Mouse (Mus musculus): ENCODE data around the gene Padi1. TPM values are rescaled to one million over a fixed set of nuclear protein-coding genes. Genes with fewer than 3 reads are reported as not detected.

The Padi1 gene
- polyA plus RNA-seq, 1 experiment from 2014 or later, result not detected

DNA sequence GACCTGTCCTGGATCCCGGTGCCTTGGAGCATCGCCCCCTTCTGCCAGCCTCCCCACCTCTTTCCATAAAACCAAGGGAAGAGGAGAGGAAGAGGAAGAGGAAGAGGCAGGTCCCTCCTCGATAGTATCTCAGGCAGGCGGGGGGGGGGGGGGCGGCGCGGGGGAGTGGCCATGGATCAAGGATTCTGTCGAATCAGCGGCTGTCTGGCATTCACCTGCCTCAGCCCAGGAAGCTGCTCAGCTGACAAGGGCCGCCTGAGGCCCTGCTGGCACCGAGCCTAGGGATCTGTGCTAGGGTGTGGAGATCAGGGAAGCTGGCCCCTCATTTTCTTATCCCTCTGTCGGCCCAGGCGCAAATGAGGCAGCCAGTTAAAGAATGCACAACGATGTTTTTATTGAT lies 33.0 kb downstream of the Padi1 start:
- H3K9ac ChIP-seq (replicated peaks), result no peak overlapping the region
- H3K9me3 ChIP-seq, result no peaks in the 10 kb centered on the region
- H3K27me3 ChIP-seq, result 0 out of 2 replicates have a peak, but pooled peaks cover 7% of the 10 kb centered on the region
- no peak overlapping the region for H3K4me2 ChIP-seq (replicated peaks)
- no peaks in the 10 kb centered on the region for H3K36me3 ChIP-seq
- H3K4me1 ChIP-seq, result peaks cover 15% of the 10 kb centered on the region
- no peak overlapping the region for H3K27ac ChIP-seq (replicated peaks)
- WGBS, result 24% methylated on average over 10 of the region's 14 CpGs
- ATAC-seq (replicated peaks), result no peak
- H3K4me3 ChIP-seq, result no peak overlapping the region

DNA sequence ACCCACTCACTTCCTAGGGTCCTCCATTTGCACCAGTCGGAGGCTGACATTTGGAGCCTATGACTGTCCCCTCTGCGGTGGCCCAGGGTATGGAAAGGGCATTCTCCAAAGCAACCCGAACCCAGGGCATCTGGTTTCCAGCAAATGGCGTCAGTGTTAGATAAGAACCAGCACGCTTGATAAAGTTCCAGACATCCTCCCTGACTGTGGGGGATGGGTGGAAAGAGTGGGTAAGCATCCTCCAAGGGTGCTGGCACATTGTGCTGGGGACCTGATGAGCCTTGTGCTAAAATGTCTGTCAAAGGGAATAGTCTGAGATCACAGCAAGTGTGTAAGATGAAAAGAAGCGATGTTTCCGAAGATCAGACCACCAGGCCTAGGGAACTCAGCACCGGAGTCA lies 33.4 kb downstream of the Padi1 start:
- Histone ChIP-seq H3K36me3 (no peaks in the 10 kb centered on the region), H3K4me1 (peaks cover 15% of the 10 kb centered on the region), H3K27me3 (0 out of 2 replicates have a peak, but pooled peaks cover 7% of the 10 kb centered on the region), H3K9ac (replicated peaks) (no peak overlapping the region), H3K9me3 (no peaks in the 10 kb centered on the region), H3K27ac (replicated peaks) (no peak overlapping the region), H3K4me2 (replicated peaks) (no peak overlapping the region), H3K4me3 (no peak overlapping the region)
- 78% methylated on average over 8 of the region's 8 CpGs for WGBS
- ATAC-seq (replicated peaks), result no peak

GRCm38 (mm10) chr4:140810458-140811260 lies 34.9 kb downstream of the Padi1 start, which contains the start of gene Padi3:
Gene Padi3 (minus strand): TSS chr4:140810648.
- no peak within 1 kb of the TSS for H3K4me3 ChIP-seq
- H3K9ac ChIP-seq (replicated peaks), result no peak within 1 kb of the TSS
- no peaks in the 10 kb centered on the region for H3K36me3 ChIP-seq
- no peak within 1 kb of the TSS for H3K4me2 ChIP-seq (replicated peaks)
- H3K27me3 ChIP-seq, result 0 out of 2 replicates have a peak, but pooled peaks cover 7% of the 10 kb centered on the region
- H3K9me3 ChIP-seq, result no peaks in the 10 kb centered on the region
- ATAC-seq (replicated peaks), result no peak
- H3K27ac ChIP-seq (replicated peaks), result no peak within 1 kb of the TSS
- WGBS, result 82% methylated on average over 15 of the region's 16 CpGs
- H3K4me1 ChIP-seq, result peaks cover 15% of the 10 kb centered on the region

GRCm38 (mm10) chr4:140809118-140809517 lies 36.5 kb downstream of the Padi1 start:
- Histone ChIP-seq H3K4me2 (replicated peaks) (no peak overlapping the region), H3K9me3 (no peaks in the 10 kb centered on the region), H3K27me3 (0 out of 2 replicates have a peak, but pooled peaks cover 7% of the 10 kb centered on the region), H3K9ac (replicated peaks) (no peak overlapping the region), H3K27ac (replicated peaks) (no peak overlapping the region), H3K4me1 (peaks cover 11% of the 10 kb centered on the region), H3K4me3 (no peak overlapping the region), H3K36me3 (no peaks in the 10 kb centered on the region)
- ATAC-seq (replicated peaks), result no peak
- WGBS, result 89% methylated on average over 8 of the region's 8 CpGs

GRCm38 (mm10) chr4:140804601-140805000 lies 41.0 kb downstream of the Padi1 start:
- WGBS, result 84% methylated on average over 9 of the region's 9 CpGs
- no peak overlapping the region for H3K9ac ChIP-seq (replicated peaks)
- no peaks in the 10 kb centered on the region for H3K36me3 ChIP-seq
- no peak for ATAC-seq (replicated peaks)
- H3K9me3 ChIP-seq, result no peaks in the 10 kb centered on the region
- H3K27me3 ChIP-seq, result no peaks in the 10 kb centered on the region
- H3K4me3 ChIP-seq, result no peak overlapping the region
- H3K27ac ChIP-seq (replicated peaks), result no peak overlapping the region
- H3K4me2 ChIP-seq (replicated peaks), result no peak overlapping the region
- H3K4me1 ChIP-seq, result no peaks in the 10 kb centered on the region

- no peaks in the 10 kb centered on the region for H3K9me3 ChIP-seq
- WGBS, result 80% methylated on average over 3 of the region's 3 CpGs
Measured at GRCm38 (mm10) chr4:140801364-140801763, 44.2 kb downstream of the Padi1 start.

DNA sequence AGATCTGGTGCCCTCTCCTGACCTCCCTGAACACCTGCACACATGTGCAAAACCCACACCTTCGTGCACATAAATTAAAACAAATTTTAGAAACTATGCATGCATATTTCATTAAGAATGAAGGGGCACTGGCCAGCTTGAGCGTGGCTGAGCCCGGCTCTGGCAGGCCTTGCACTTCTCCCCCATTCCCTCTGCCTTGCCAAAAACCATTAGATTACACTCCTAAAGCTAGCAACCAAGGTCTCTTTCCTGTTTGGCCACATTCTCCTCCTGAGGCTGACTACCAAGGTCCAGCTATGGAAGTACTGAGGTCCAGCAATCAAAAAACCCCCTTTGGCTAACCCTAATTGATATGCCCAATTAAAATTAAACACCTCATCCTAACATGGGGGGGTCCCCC lies 48.8 kb downstream of the Padi1 start:
- H3K4me3 ChIP-seq, result no peak overlapping the region
- no peaks in the 10 kb centered on the region for H3K27me3 ChIP-seq
- WGBS, result 80% methylated on average over 3 of the region's 3 CpGs
- H3K4me1 ChIP-seq, result no peaks in the 10 kb centered on the region
- no peak overlapping the region for H3K27ac ChIP-seq (replicated peaks)
- no peaks in the 10 kb centered on the region for H3K9me3 ChIP-seq
- no peak overlapping the region for H3K9ac ChIP-seq (replicated peaks)
- no peak overlapping the region for H3K4me2 ChIP-seq (replicated peaks)
- no peaks in the 10 kb centered on the region for H3K36me3 ChIP-seq
- no peak for ATAC-seq (replicated peaks)

More at GRCm38 (mm10) chr4:140801364-140801763, 44.2 kb downstream of the Padi1 start:
- Histone ChIP-seq H3K4me1 (no peaks in the 10 kb centered on the region), H3K27ac (replicated peaks) (no peak overlapping the region), H3K9ac (replicated peaks) (no peak overlapping the region), H3K27me3 (no peaks in the 10 kb centered on the region), H3K36me3 (no peaks in the 10 kb centered on the region), H3K4me3 (no peak overlapping the region), H3K4me2 (replicated peaks) (no peak overlapping the region)
- ATAC-seq (replicated peaks), result no peak

DNA sequence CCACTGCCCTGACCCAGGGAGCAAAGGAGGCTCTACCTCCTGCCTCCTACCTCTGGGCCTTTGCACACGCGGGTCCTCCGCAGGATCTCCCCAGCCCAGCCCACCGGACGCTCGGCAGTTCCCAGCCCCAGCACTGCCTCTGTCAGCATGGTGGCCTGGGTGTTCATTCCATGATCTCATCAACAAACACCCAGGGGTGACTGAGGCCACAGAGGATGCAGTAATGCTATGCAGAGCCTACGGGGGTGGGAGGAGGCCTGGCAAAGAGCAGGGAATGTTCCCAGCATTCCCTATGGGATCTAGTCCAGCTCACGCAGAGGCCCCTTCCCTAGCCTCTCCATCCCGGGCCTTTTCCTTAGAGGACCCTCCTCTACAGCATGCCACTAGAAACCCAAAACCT lies 50.9 kb downstream of the Padi1 start:
- Histone ChIP-seq H3K27ac (replicated peaks) (no peak overlapping the region), H3K9me3 (no peaks in the 10 kb centered on the region), H3K4me2 (replicated peaks) (no peak overlapping the region), H3K27me3 (no peaks in the 10 kb centered on the region), H3K4me3 (no peak overlapping the region), H3K4me1 (no peaks in the 10 kb centered on the region), H3K36me3 (no peaks in the 10 kb centered on the region), H3K9ac (replicated peaks) (no peak overlapping the region)
- no peak for ATAC-seq (replicated peaks)
- WGBS, result 86% methylated on average over 9 of the region's 9 CpGs

- no peak for ATAC-seq (replicated peaks)
- Histone ChIP-seq H3K4me2 (replicated peaks) (no peak overlapping the region), H3K4me1 (no peaks in the 10 kb centered on the region), H3K27me3 (no peaks in the 10 kb centered on the region), H3K36me3 (no peaks in the 10 kb centered on the region), H3K9me3 (no peaks in the 10 kb centered on the region), H3K27ac (replicated peaks) (no peak overlapping the region), H3K9ac (replicated peaks) (no peak overlapping the region), H3K4me3 (no peak overlapping the region)
- 36% methylated on average over 9 of the region's 9 CpGs for WGBS
Measured at GRCm38 (mm10) chr4:140793795-140794194, 51.8 kb downstream of the Padi1 start.

DNA sequence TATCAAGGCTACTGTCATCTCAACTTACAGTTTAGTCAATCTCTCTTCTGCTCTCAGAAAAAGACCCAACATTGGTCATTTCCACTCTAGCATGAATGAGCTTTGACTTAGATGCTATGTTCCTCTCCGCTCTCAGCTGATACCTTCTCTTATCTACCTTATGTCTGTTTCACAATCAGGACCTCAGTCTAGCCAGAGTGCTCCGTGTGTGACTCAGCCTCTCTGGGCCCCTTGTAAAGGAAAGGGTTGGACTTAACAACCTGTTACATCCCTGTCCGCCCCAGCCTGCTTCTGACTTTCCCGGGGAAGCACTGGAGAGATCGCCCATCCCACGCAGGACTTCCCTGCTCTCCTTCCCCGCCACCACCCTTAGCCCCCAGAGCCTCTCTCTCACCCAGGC lies 53.0 kb downstream of the Padi1 start:
- WGBS, result 92% methylated on average over 7 of the region's 7 CpGs

GRCm38 (mm10) chr4:140791071-140791470 lies 54.5 kb downstream of the Padi1 start:
- 84% methylated on average over 16 of the region's 16 CpGs for WGBS
- Histone ChIP-seq H3K9ac (replicated peaks) (no peak overlapping the region), H3K27me3 (no peaks in the 10 kb centered on the region), H3K36me3 (no peaks in the 10 kb centered on the region), H3K4me1 (no peaks in the 10 kb centered on the region), H3K27ac (replicated peaks) (no peak overlapping the region), H3K9me3 (no peaks in the 10 kb centered on the region), H3K4me2 (replicated peaks) (no peak overlapping the region), H3K4me3 (no peak overlapping the region)
- no peak for ATAC-seq (replicated peaks)

More for the DNA sequence above, 53.0 kb downstream of the Padi1 start:
- no peak overlapping the region for H3K4me2 ChIP-seq (replicated peaks)
- no peak overlapping the region for H3K4me3 ChIP-seq
- no peak overlapping the region for H3K9ac ChIP-seq (replicated peaks)
- H3K36me3 ChIP-seq, result no peaks in the 10 kb centered on the region
- no peaks in the 10 kb centered on the region for H3K9me3 ChIP-seq
- no peak overlapping the region for H3K27ac ChIP-seq (replicated peaks)
- no peak for ATAC-seq (replicated peaks)
- H3K4me1 ChIP-seq, result no peaks in the 10 kb centered on the region
- no peaks in the 10 kb centered on the region for H3K27me3 ChIP-seq

- WGBS, result 83% methylated on average over 4 of the region's 4 CpGs
- Histone ChIP-seq H3K36me3 (no peaks in the 10 kb centered on the region), H3K4me1 (no peaks in the 10 kb centered on the region), H3K27ac (replicated peaks) (no peak overlapping the region), H3K4me2 (replicated peaks) (no peak overlapping the region), H3K9ac (replicated peaks) (no peak overlapping the region), H3K4me3 (no peak overlapping the region), H3K27me3 (no peaks in the 10 kb centered on the region), H3K9me3 (no peaks in the 10 kb centered on the region)
- no peak for ATAC-seq (replicated peaks)
Measured at GRCm38 (mm10) chr4:140789983-140790382, 55.6 kb downstream of the Padi1 start.

GRCm38 (mm10) chr4:140788983-140789382 lies 56.6 kb downstream of the Padi1 start:
- Histone ChIP-seq H3K27ac (replicated peaks) (no peak overlapping the region), H3K9me3 (no peaks in the 10 kb centered on the region), H3K4me1 (no peaks in the 10 kb centered on the region), H3K36me3 (no peaks in the 10 kb centered on the region), H3K4me3 (no peak overlapping the region), H3K4me2 (replicated peaks) (no peak overlapping the region), H3K27me3 (no peaks in the 10 kb centered on the region), H3K9ac (replicated peaks) (no peak overlapping the region)
- WGBS, result 47% methylated on average over 6 of the region's 6 CpGs
- no peak for ATAC-seq (replicated peaks)

Data from forebrain, embryonic 15.5 days (tissue).